Mouse (Mus musculus) mammary gland, adult 2 months (tissue): ENCODE measurements around the gene Olfr1432. TPM values are rescaled to one million over a fixed set of nuclear protein-coding genes. Genes with fewer than 3 reads are reported as not detected.

Source experiments
- polyA plus RNA-seq: library from polyadenylated mRNA; depleted of rRNA; stranded (reverse); fragments of >200 nt; gene quantifications from 2 replicates; pipeline ENCODE4 v1.2.3, GENCODE M21; 2012; ENCODE audit warnings: low replicate concordance; rRNA removed

Olfr1432 gene
- not detected in 2 replicates for polyA plus RNA-seq

GRCm38 (mm10) chr19:12232496-12232895 is at the start of gene Olfr1432:
Olfr1432 (minus strand) TSS chr19:12232596.

GRCm38 (mm10) chr19:12279554-12279953 is 47.2 kb upstream of the Olfr1432 start, which contains the start of gene Olfr1434:
Olfr1434 (plus strand) TSS chr19:12279854.

GRCm38 (mm10) chr19:12260732-12261131 is 28.3 kb upstream of the Olfr1432 start, which contains the start of gene Olfr235:
Olfr235 (plus strand) TSS chr19:12261032.

GRCm38 (mm10) chr19:12241559-12241958 is 9.2 kb upstream of the Olfr1432 start, which contains the start of gene Olfr262:
Olfr262 (minus strand) TSS chr19:12241659.

GRCm38 (mm10) chr19:12200334-12200733 is 32.1 kb downstream of the Olfr1432 start, which contains the start of gene Olfr1431:
Olfr1431 (plus strand) TSS chr19:12200634.

Other genes with a start within 250 kb of the Olfr1432 start
- not detected in 2 replicates for gene Olfr1423, start 191.3 kb downstream of the Olfr1432 start, polyA plus RNA-seq
- gene Olfr1424, start 169.9 kb downstream of the Olfr1432 start, polyA plus RNA-seq, result not detected in 2 replicates
- not detected in 2 replicates for gene Olfr1425, start 154.9 kb downstream of the Olfr1432 start, polyA plus RNA-seq
- not detected in 2 replicates for gene Olfr1426, start 140.6 kb downstream of the Olfr1432 start, polyA plus RNA-seq
- not detected in 2 replicates for gene Olfr1427, start 129.3 kb downstream of the Olfr1432 start, polyA plus RNA-seq
- gene Olfr1428, start 116.7 kb downstream of the Olfr1432 start, polyA plus RNA-seq, result not detected in 2 replicates
- not detected in 2 replicates for gene Olfr76, start 109.4 kb downstream of the Olfr1432 start, polyA plus RNA-seq
- not detected in 2 replicates for gene Olfr1555-ps1, start 62.5 kb downstream of the Olfr1432 start, polyA plus RNA-seq
- gene Olfr1431, start 32.0 kb downstream of the Olfr1432 start, polyA plus RNA-seq, result not detected in 2 replicates
- gene Olfr262, start 9.1 kb upstream of the Olfr1432 start, polyA plus RNA-seq, result not detected in 2 replicates
- gene Olfr235, start 28.4 kb upstream of the Olfr1432 start, polyA plus RNA-seq, result not detected in 2 replicates
- gene Olfr1434, start 47.3 kb upstream of the Olfr1432 start, polyA plus RNA-seq, result not detected in 2 replicates
- not detected in 2 replicates for gene Olfr1436, start 66.5 kb upstream of the Olfr1432 start, polyA plus RNA-seq
- gene Olfr1437, start 92.5 kb upstream of the Olfr1432 start, polyA plus RNA-seq, result not detected in 2 replicates
- not detected in 2 replicates for gene Olfr1438-ps1, start 103.3 kb upstream of the Olfr1432 start, polyA plus RNA-seq
- gene Olfr1440, start 154.7 kb upstream of the Olfr1432 start, polyA plus RNA-seq, result not detected in 2 replicates
- not detected in 2 replicates for gene Olfr1441, start 184.8 kb upstream of the Olfr1432 start, polyA plus RNA-seq
- gene Pfpl, start 195.3 kb upstream of the Olfr1432 start, polyA plus RNA-seq, result not detected in 2 replicates
- 13.1 and 25.0 TPM in 2 replicates for gene Mpeg1, start 228.2 kb upstream of the Olfr1432 start, polyA plus RNA-seq